Mouse (Mus musculus) megakaryocyte, embryonic 14.5 days (primary cell): ENCODE measurements around the gene Taf3.

Experiments
- FLI1 ChIP-seq: IDR thresholded peaks from 2 replicates; pipeline ENCODE4 v1.6.1; 2012; ENCODE audit warnings: low read length, inconsistent platforms, mixed read lengths
- GATA1 ChIP-seq: IDR thresholded peaks from 3 replicates; pipeline ENCODE4 v1.6.1; 2012; ENCODE audit warnings: mixed read lengths, low read length, inconsistent platforms, borderline replicate concordance

DNA sequence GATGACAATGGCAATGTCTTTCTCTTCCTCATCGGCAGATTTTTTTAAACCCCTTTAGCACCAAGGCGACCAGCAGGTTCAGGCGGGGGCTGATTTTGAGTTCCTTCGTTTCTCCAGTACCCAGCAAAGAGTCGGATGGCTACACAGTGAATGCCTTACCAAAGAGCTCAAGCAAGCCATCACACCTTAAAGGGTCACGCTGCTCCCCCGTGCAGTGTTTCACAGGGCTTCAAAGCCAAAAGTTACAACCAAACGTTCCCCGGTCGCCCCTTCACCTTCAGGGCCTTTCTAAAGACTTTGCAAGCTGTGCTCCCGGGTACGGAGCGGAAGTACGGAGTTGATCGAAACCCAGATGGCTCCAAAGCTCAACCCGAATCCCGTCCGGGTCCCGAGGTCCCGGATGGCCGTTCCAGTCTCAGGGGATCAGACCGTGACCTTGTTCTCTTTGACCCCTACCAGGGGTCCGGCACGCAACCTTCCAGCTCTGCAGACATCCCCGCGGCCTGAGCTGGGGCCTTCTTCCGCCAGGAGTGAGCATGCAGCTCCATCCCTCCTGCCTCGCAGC is 31.4 kb upstream of the Taf3 start:
- TF ChIP-seq GATA1 (no peak), FLI1 (no peak)
